Mouse (Mus musculus): ENCODE data around the gene Car12. TPM values are rescaled to one million over a fixed set of nuclear protein-coding genes. Genes with fewer than 3 reads are reported as not detected.

Gene Car12
- 2.8 TPM for total RNA-seq (2023)

GRCm38 (mm10) chr9:66713135-66714021 is at the start of gene Car12:
TSS of gene Car12 (plus strand) at chr9:66713686.

GRCm38 (mm10) chr9:66795464-66796324 is 82.2 kb downstream of the Car12 start, which contains the start of gene Aph1b:
TSS of gene Aph1b (minus strand) at chr9:66795490.

GRCm38 (mm10) chr9:66796739-66797138 is 83.3 kb downstream of the Car12 start, which contains the start of gene Gm10647:
TSS of gene Gm10647 (plus strand) at chr9:66797039.

Other genes starting within 250 kb of the Car12 start
- gene Fbxl22, start 199.1 kb upstream of the Car12 start, total RNA-seq (2023): 8.6 TPM
- gene Usp3, start 120.5 kb upstream of the Car12 start, total RNA-seq (2023): 205 TPM
- gene Aph1b, start 81.8 kb downstream of the Car12 start, total RNA-seq (2023): 1.0 TPM
- not detected for gene Gm10647, start 83.4 kb downstream of the Car12 start, total RNA-seq (2023)
- 0.56 TPM for gene Aph1c, start 121.0 kb downstream of the Car12 start, total RNA-seq (2023)
- gene Rab8b, start 206.0 kb downstream of the Car12 start, total RNA-seq (2023): 45.8 TPM
- 33.8 TPM for gene Rps27l, start 232.4 kb downstream of the Car12 start, total RNA-seq (2023)

All from CD4-positive naive resting alpha-beta T cell, adult 76 days (primary cell).